Mouse (Mus musculus) adrenal gland (tissue): ENCODE measurements around the gene Hmx3.

Experiments used
- intact Hi-C: fragments of 180-260 bp; cut with DNase I; formaldehyde crosslinking; loops from one replicate; pipeline ENCODE4 v1.15.1; 2025
- long read RNA-seq, 2 experiments: library from polyadenylated mRNA; unstranded; transcript quantifications; one replicate each; pipeline ENCODE4 v2.0.0; 2020; ENCODE audit warnings: borderline replicate concordance in 1 of 2; ENCODE audit not compliant: insufficient replicate concordance in 1 of 2

Gene Hmx3
- long read RNA-seq, experiment 1 = 0 reads
- long read RNA-seq, experiment 2 = 0 reads

- intact Hi-C loops = loop anchor here (10.0 kb wide), 1 partner anchor 203 kb away; no protein-coding TSS in a partner anchor
Measured at GRCm38 (mm10) chr7:131542115-131542871, at the start of gene Hmx3. Gene Hmx3, plus strand, starts transcription at chr7:131542867.

- intact Hi-C loops = no loop called here
Measured at GRCm38 (mm10) chr7:131503739-131504138, 38.9 kb upstream of the Hmx3 start.

DNA sequence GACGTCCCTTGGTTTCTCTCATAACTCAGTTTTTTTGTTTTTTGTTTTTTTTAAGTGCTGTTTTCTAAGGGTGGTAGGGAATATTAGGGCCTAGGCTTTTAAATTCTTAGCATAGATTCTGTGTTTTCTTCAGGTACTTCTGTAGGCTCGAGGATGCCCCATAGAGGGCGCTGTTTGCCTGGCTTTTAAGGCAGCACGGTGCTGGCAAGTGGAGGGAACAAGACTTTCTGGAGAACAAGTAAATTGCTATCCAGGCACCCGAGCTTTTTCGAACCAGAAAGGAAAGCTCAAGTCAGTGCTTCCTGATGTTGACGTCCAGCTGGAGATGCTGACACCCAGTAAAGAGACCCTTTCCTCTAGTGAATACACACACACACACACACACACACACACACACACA, 2.7 kb upstream of the Hmx3 start:
- intact Hi-C loops = loop anchor here (10.0 kb wide), 1 partner anchor 205 kb away; no protein-coding TSS in a partner anchor

- intact Hi-C loops = loop anchor here (10.0 kb wide), 1 partner anchor 203 kb away; no protein-coding TSS in a partner anchor
Measured at GRCm38 (mm10) chr7:131541184-131542114, 1.2 kb upstream of the Hmx3 start.

DNA sequence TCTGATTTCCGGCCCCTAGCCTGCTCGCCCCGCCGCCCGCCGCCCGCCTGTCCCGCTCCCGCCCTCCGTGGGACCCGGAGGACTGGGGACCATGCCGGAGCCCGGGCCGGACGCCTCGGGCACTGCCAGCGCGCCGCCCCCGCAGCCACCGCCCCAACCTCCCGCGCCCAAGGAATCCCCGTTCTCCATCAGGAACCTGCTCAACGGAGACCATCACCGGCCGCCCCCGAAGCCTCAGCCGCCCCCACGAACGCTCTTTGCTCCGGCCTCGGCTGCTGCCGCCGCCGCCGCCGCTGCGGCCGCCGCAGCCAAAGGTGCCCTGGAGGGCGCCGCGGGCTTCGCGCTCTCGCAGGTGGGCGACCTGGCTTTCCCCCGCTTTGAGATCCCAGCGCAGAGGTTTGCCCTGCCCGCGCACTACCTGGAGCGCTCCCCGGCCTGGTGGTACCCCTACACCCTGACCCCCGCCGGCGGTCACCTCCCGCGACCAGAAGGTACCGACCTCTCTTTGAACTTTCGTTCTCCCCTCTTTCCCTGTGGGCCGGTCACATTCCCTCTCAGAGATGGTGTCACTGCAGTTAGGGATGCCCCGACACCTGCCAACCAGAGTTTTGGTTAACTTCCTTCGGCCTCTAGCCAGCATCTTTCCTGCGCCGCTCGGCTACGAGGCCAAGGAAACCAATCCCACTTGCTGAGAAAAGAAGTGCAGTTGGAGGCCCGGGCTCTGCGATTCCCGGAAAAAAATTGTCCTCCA, 380 bp downstream of the Hmx3 start:
- intact Hi-C loops = loop anchor here (10.0 kb wide), 1 partner anchor 202 kb away; no protein-coding TSS in a partner anchor

DNA sequence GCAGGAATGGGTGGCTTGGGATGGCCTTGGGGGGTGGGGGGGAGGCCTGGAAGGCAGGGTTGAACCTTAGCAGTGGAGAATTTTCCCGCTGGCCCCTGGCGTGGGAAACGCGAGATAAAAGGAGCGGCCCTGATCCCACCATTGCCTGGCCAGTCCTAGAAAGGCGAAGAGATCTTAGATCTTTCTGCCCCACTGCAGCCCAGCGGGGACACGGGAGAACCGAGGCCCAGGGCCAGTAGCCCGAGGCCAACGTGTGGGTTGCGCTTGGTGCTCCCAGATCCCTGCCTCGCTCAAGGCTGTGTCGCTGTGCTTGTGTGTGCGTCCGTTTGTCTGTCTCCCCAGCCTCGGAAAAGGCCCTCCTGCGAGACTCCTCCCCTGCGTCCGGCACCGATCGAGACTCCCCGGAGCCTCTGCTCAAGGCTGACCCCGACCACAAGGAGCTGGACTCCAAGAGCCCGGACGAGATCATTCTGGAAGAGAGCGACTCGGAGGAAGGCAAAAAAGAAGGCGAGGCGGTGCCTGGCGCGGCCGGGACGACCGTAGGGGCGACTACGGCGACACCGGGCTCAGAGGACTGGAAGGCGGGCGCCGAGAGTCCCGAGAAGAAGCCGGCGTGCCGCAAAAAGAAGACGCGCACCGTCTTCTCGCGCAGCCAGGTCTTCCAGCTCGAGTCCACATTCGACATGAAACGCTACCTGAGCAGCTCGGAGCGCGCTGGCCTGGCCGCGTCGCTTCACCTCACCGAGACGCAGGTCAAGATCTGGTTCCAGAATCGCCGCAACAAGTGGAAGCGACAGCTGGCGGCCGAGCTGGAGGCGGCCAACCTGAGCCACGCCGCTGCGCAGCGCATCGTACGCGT, 1.2 kb downstream of the Hmx3 start:
- intact Hi-C loops = loop anchor here (10.0 kb wide), 1 partner anchor 201 kb away; no protein-coding TSS in a partner anchor

DNA sequence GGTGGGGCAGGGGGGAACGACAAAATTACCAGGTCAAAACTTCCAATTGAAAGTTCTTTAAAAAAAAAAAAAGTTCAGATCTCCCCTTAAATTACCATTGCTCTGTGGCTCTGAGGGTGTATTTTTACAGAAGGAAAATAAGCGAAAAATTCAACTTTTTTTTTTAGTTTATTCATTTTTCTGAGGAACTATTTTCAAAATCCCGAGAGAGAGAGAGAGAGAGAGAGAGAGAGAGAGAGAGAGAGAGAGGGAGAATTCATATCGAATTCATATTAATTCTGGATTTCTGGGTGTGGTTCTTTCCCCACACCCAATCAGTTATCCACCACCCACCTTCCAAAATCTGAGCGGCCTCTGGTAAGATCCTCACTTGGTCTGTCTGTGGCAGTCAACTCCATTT, 2.2 kb downstream of the Hmx3 start:
- intact Hi-C loops = loop anchor here (10.0 kb wide), 1 partner anchor 200 kb away; no protein-coding TSS in a partner anchor

DNA sequence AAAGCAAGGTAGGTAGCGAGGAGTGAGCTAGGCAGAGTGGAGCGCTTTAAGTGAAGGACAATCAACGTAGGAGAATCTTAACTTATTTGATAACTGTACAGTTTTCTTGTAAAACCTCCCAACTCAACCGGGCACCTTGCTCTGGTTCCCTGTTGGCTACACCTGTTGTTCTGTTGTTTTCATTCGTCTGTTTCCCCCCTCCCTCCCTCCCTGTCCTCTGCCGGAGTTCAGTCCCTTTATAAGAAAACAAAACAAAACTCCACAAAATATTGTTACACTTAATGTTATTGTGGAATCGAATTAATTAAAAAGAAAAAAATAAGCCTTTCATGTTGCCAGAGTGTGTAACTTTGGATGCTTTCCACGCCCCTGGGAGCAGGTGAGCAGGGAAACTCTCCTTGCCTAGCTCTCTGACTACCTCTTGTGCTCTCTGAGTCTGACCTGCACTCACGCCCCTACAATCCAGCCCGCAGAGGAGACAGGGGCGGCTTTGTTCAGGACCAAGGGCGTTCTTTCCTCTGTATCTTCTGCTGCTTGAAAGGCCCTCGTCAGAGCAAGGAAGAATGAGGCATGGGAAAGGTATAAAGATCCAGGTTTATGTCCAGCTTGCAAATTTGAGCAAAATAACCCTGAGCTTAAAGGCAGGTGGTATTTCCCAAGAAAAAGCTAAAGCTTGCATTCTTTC, 3.2 kb downstream of the Hmx3 start:
- intact Hi-C loops = loop anchor here (10.0 kb wide), 1 partner anchor 199 kb away; no protein-coding TSS in a partner anchor

DNA sequence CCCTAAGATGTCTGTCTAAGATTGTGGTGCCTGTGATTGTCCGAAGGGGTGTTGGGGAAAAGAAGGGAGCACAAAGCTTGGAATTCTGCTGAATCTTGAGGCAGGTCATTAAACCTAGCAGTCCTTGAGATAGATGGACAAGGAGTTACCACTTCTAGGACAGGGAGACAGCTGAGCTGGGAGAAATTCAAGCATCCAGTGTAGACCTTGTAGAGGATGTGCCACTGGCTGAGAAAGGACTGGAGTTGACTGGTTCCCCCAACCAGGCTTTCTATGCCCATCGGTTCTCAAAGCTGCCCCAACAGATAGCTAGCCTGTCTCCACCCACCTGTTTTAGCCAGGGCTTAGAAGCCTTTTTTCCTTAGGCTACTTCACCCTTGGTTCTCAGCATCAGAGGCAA, 3.8 kb downstream of the Hmx3 start:
- intact Hi-C loops = loop anchor here (10.0 kb wide), 1 partner anchor 198 kb away; no protein-coding TSS in a partner anchor

DNA sequence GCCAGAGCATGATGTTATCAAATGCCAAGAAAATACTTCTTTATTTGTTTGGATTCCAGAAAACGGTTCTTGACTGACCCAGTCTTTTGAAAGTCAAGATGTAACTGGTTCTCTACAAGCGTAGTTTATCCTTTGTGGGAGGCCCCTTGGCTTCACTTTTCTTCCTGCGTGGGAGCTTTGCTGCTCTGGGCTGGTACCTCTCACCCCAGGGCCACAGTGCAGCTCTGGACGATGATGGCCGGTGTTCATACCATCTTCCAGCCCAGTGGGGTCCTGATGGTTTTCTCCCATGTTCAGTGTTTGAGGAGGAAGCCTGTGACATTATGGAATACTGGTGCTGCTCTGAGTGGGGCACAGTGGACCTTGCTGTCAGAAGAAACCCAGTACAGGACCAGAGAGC, 4.8 kb downstream of the Hmx3 start:
- intact Hi-C loops = loop anchor here (10.0 kb wide), 1 partner anchor 197 kb away; no protein-coding TSS in a partner anchor

- intact Hi-C loops = loop anchor here (10.0 kb wide), 1 partner anchor 196 kb away; no protein-coding TSS in a partner anchor
Measured at GRCm38 (mm10) chr7:131548473-131548872, 5.8 kb downstream of the Hmx3 start, which contains the start of gene Hmx2. Gene Hmx2, plus strand, starts transcription at chr7:131548773.

DNA sequence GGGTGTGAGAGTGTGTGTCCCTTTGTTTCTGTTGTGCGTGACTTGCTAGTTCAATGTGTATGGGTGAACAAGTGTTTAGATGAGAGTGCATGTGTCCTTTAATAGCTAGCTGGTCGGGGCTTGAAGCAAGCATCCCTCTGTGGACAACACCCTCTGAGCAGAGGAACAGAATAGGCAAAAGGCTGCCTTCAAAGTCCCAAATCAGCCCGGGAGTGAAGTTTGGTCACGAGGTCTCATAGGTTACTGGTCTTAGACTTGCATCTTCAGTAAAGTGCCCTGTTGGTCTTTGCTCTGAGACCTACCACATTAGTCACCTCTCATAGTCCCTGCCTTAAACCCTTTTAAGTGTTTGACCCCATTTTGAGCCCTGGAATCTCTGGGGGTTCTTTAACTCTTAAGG, 8.8 kb downstream of the Hmx3 start:
- intact Hi-C loops = no loop called here

DNA sequence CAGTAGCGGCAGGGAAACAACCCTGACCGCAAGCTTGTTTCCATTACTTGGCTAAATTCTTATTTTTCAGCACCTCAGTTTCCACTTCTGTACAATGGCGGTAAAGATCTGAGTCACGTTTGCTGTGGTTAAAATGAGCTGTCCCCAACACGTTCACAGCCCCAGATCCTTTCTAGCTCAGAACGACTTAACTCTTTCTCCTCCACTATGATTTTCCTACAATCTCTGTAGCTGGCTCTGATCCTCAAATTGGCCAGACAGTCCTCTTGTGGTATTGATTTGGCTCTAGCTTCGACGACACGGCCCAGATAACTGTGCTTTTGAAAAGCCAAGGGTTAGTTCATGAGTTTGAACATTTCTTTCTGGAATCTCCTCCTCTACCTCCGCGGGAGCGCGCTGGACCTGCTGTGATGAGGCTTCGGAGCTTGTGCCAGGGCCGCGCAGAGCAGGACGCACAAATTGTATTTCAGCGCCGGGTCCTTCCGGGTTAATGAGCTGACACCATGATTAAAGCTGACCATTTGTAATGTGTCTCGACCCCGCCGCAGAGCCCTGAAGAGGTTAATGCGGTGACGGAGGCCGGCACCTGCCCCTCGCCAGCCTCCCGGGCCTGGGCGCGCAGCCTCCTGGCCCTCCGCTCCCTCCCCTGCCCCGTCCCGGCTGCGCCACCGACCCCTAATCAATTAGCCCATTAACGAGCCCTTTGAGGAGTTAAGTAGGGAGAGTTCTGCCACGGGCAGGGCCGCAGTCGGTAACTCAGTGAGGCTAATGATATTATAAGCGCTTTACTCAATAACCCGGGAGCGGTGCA, 9.5 kb downstream of the Hmx3 start:
- intact Hi-C loops = no loop called here

GRCm38 (mm10) chr7:131552781-131553180, 10.1 kb downstream of the Hmx3 start:
- intact Hi-C loops = no loop called here

- intact Hi-C loops = no loop called here
Measured at GRCm38 (mm10) chr7:131553771-131554175, 11.1 kb downstream of the Hmx3 start.

GRCm38 (mm10) chr7:131554341-131555180, 11.9 kb downstream of the Hmx3 start:
- intact Hi-C loops = no loop called here
